Mouse (Mus musculus) lung, embryonic 16.5 days (tissue): ENCODE results near the gene Barx1. TPM values are rescaled to one million over a fixed set of nuclear protein-coding genes. Genes with fewer than 3 reads are reported as not detected.

Experiments used
- ATAC-seq: fragments of 200-750 bp; cut with Nextera tagmentation; 2 replicates; pipeline ENCODE4 v1.8.0; 2017; ENCODE audit warnings: low read depth, mild to moderate bottlenecking, moderate library complexity
- H3K27ac ChIP-seq: fragments of 300-500 bp; sonication (generic); 2 replicates; pipeline ENCODE4 v1.5.1; 2014; ENCODE audit warnings: mild to moderate bottlenecking, control low read depth, low read length
- H3K27me3 ChIP-seq: fragments of 300-500 bp; sonication (generic); 2 replicates; pipeline ENCODE4 v1.6.1; 2014; ENCODE audit warnings: low read depth, low read length, mixed read lengths; ENCODE audit not compliant: control insufficient read depth, insufficient read depth
- H3K36me3 ChIP-seq: fragments of 300-500 bp; sonication (generic); 2 replicates; pipeline ENCODE4 v1.6.1; 2014; ENCODE audit warnings: low read length; ENCODE audit not compliant: control insufficient read depth, insufficient read depth
- H3K4me1 ChIP-seq: fragments of 300-500 bp; sonication (generic); replicated peaks from 2 replicates; pipeline ENCODE4 v1.6.1; 2014; ENCODE audit warnings: low read length, mixed read lengths; ENCODE audit not compliant: control insufficient read depth, insufficient read depth
- H3K4me2 ChIP-seq: fragments of 300-500 bp; sonication (generic); 2 replicates; pipeline ENCODE4 v1.6.1; 2014; ENCODE audit warnings: low read depth, low read length, control low read depth
- H3K4me3 ChIP-seq: fragments of 300-500 bp; sonication (generic); 2 replicates; pipeline ENCODE4 v1.5.1; 2014; ENCODE audit warnings: mild to moderate bottlenecking, low read length, control low read depth
- H3K9ac ChIP-seq: fragments of 300-500 bp; sonication (generic); 2 replicates; pipeline ENCODE4 v1.6.1; 2014; ENCODE audit warnings: low read length, control low read depth
- H3K9me3 ChIP-seq: fragments of 300-500 bp; sonication (generic); 2 replicates; pipeline ENCODE4 v1.6.1; 2016; ENCODE audit warnings: low read length; ENCODE audit not compliant: control insufficient read depth
- WGBS: fragments of 180-500 bp; shearing (Covaris S2); extraction: QIAGEN DNeasy Blood & Tissue Kit; methylation state at CpG from one replicate; pipeline ENCODE4 v1.1.7; 2014; 5-methylcytosine and 5-hydroxymethylcytosine counted together
- polyA plus RNA-seq: library from polyadenylated mRNA; unstranded; fragments of >200 nt; fragmentation: Nextera tagmentation; extraction: Ambion mirVana; gene quantifications from 2 replicates; pipeline ENCODE4 v1.2.1, GENCODE M21; 2015

Gene Barx1
- polyA plus RNA-seq, 1 experiment from 2014 or later, result 0.43 TPM

GRCm38 (mm10) chr13:48658588-48659253, 4.1 kb upstream of the Barx1 start:
- Histone ChIP-seq H3K4me2 (peak overlapping the region; percentile 32), H3K9ac (no peak overlapping the region), H3K4me1 (peaks cover 16% of the 10 kb centered on the region), H3K36me3 (no peaks in the 10 kb centered on the region), H3K9me3 (no peaks in the 10 kb centered on the region), H3K27ac (no peak overlapping the region), H3K27me3 (peaks cover 81% of the 10 kb centered on the region), H3K4me3 (peak overlapping the region; percentile 17)
- no peak for ATAC-seq
- 1% methylated on average over 33 of the region's 33 CpGs for WGBS

- Histone ChIP-seq H3K36me3 (no peaks in the 10 kb centered on the region), H3K9me3 (no peaks in the 10 kb centered on the region), H3K27me3 (peaks cover 89% of the 10 kb centered on the region), H3K9ac (peak overlapping the region; percentile 40; the same call in 1 of the 2 replicates), H3K4me2 (peak overlapping the region; percentile 50), H3K27ac (no peak overlapping the region), H3K4me1 (peaks cover 16% of the 10 kb centered on the region), H3K4me3 (peak overlapping the region; percentile 35)
- 3% methylated on average over 38 of the region's 38 CpGs for WGBS
- ATAC-seq, result no peak
Measured at GRCm38 (mm10) chr13:48659254-48660220, 3.3 kb upstream of the Barx1 start.

DNA sequence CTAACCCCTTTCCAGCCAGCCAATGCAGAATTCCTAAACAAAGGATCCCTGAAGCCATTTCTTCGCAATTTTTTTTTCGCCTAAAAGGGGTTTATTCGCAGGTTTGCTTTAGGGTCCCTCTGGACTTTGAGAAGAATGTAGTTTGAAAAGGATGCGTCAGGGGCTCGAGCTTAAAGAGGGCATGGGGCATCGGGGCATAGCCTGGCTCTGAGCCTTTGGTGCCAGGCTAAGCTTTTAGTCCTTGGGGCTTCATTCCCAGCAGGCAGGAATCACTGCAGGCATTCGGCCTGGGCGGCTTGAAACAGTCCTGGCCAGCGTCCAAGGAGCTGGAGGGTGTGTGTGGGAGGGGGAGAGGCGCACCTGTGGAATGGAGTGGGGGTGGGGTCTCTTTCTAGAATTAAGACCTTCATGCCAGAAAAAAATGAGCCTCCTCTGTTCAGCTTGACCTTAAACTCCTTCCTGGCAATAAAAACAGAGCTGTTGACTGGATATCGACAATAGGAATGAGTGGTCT, 2.5 kb upstream of the Barx1 start:
- ATAC-seq, result 0 out of 2 replicates have a peak, but pooled peaks have one; percentile 30
- H3K4me3 ChIP-seq, result peak overlapping the region; percentile 35; the same call in 1 of the 2 replicates
- peaks cover 94% of the 10 kb centered on the region for H3K27me3 ChIP-seq
- no peak overlapping the region for H3K4me2 ChIP-seq
- H3K27ac ChIP-seq, result no peak overlapping the region
- no peaks in the 10 kb centered on the region for H3K36me3 ChIP-seq
- no peaks in the 10 kb centered on the region for H3K9me3 ChIP-seq
- H3K9ac ChIP-seq, result no peak overlapping the region
- peaks cover 16% of the 10 kb centered on the region for H3K4me1 ChIP-seq
- 4% methylated on average over 11 of the region's 11 CpGs for WGBS

- Histone ChIP-seq H3K27me3 (peaks cover 98% of the 10 kb centered on the region), H3K36me3 (no peaks in the 10 kb centered on the region), H3K4me3 (no peak overlapping the region), H3K9ac (no peak overlapping the region), H3K4me1 (peaks cover 16% of the 10 kb centered on the region), H3K9me3 (no peaks in the 10 kb centered on the region), H3K4me2 (no peak overlapping the region), H3K27ac (no peak overlapping the region)
- WGBS, result 19% methylated on average over 6 of the region's 6 CpGs
- no peak for ATAC-seq
Measured at GRCm38 (mm10) chr13:48660741-48661140, 2.1 kb upstream of the Barx1 start.

DNA sequence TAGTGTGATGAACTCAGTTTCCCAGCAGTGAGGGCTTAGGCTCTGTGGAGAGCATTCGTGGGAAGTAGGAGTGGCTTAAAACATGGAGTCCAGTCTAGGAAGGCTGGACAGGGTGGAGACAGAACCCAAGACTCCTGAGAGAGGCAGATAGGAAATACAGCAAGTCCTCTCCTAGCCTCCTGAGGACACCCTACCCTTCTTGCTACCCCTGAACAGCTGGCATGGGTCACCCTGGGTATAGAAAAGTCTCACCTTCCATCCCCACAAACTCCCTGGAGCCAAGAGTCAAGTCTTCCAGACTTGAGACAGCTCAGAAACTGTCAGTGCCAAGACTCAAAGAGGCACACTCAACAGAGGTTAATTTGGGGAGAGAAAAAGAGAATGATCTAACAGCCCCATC, 1.2 kb upstream of the Barx1 start:
- WGBS, result 6% methylated on average over 1 of the region's 1 CpGs
- Histone ChIP-seq H3K4me1 (peaks cover 16% of the 10 kb centered on the region), H3K27ac (no peak overlapping the region), H3K9ac (no peak overlapping the region), H3K9me3 (no peaks in the 10 kb centered on the region), H3K36me3 (no peaks in the 10 kb centered on the region), H3K4me3 (no peak overlapping the region), H3K27me3 (peaks cover 98% of the 10 kb centered on the region), H3K4me2 (no peak overlapping the region)
- ATAC-seq, result no peak

DNA sequence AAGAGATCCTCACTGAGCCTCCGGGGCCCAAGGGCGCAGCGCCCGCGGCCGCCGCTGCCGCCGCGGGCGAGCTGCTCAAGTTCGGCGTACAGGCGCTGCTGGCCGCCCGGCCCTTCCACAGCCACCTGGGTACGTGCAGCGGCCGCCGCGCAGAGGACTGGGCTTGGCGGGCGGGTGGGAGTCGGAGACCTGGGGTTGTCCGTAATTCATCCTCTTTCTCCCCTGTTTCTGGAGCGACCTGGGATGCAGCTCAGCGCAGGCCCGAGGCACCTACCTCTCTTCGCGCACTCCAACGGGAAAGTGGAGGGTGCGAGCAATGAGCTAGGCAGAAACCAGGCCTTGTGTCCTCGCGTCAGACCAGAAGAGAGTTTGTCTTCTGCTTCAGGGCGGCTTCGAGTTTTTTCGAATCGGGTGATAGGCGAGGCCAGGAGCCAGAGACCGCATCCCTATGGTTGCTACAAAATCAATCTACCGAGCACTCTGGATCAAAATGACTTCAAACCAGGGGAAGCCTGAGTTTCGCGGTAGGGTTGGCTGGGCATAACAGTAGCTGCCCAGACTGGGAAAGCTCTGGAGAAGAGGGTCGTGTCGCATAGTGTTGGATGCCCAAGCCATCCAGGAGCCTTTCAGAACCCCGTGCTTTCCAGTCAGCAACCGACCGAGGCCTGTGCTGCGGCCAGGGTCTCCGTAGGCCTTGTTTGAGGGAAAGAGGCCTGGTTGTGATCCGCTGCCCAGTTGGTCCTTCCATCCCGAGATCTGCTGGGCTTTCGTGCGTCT, 601 bp downstream of the Barx1 start:
- peak overlapping the region; percentile 50 for H3K9ac ChIP-seq
- ATAC-seq, result peak; percentile 15; the same call in 1 of the 2 replicates

GRCm38 (mm10) chr13:48663988-48664339, 1.2 kb downstream of the Barx1 start:
- H3K4me1 ChIP-seq, result peaks cover 20% of the 10 kb centered on the region

More for the DNA sequence above, 601 bp downstream of the Barx1 start:
- H3K27ac ChIP-seq, result no peak overlapping the region
- 8% methylated on average over 51 of the region's 54 CpGs for WGBS
- H3K4me2 ChIP-seq, result peak overlapping the region; percentile 86
- peak overlapping the region; percentile 54 for H3K4me3 ChIP-seq
- peaks cover 97% of the 10 kb centered on the region for H3K27me3 ChIP-seq
- H3K9me3 ChIP-seq, result no peaks in the 10 kb centered on the region
- H3K4me1 ChIP-seq, result peaks cover 16% of the 10 kb centered on the region
- no peaks in the 10 kb centered on the region for H3K36me3 ChIP-seq

DNA sequence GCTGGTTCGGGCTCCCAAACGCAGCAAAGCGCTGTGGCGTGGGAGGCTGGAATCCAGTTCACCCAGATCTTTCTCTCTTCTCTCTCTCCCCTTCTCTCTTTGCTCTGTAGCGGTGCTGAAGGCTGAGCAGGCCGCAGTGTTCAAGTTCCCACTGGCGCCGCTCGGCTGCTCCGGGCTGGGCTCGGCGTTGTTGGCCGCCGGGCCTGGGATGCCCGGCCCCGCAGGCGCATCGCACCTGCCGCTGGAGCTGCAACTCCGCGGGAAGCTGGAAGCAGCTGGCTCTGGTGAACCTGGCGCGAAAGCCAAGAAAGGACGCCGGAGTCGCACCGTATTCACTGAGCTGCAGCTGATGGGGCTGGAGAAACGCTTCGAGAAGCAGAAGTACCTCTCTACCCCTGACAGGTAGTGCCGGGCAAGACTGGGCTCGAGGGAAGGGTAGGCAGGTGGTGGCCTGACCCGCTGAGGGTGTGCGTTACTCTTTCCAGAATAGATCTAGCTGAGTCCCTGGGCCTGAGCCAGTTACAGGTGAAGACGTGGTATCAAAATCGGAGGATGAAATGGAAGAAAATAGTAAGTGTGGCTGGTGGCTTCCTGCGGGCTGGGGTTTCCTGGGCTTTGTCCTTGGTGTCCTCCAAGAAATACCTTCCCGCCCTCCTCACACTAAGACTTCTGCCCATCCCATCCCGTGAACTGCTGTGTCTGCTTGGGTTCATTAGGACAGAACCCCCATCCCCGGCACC, 2.3 kb downstream of the Barx1 start:
- Histone ChIP-seq H3K4me1 (peaks cover 16% of the 10 kb centered on the region), H3K4me2 (no peak overlapping the region), H3K27me3 (peaks cover 94% of the 10 kb centered on the region), H3K9me3 (no peaks in the 10 kb centered on the region), H3K4me3 (no peak overlapping the region), H3K9ac (no peak overlapping the region), H3K36me3 (no peaks in the 10 kb centered on the region), H3K27ac (no peak overlapping the region)
- WGBS, result 3% methylated on average over 39 of the region's 39 CpGs
- no peak for ATAC-seq

More at GRCm38 (mm10) chr13:48663988-48664339, 1.2 kb downstream of the Barx1 start:
- no peak overlapping the region for H3K4me2 ChIP-seq
- 32% methylated on average over 7 of the region's 7 CpGs for WGBS
- H3K9me3 ChIP-seq, result no peaks in the 10 kb centered on the region
- peaks cover 98% of the 10 kb centered on the region for H3K27me3 ChIP-seq
- H3K4me3 ChIP-seq, result no peak overlapping the region
- H3K27ac ChIP-seq, result no peak overlapping the region
- no peak overlapping the region for H3K9ac ChIP-seq
- ATAC-seq, result no peak
- H3K36me3 ChIP-seq, result no peaks in the 10 kb centered on the region
